Mouse (Mus musculus): Measurements from ENCODE around the gene Tifab.

- TF ChIP-seq SRF (IDR thresholded peaks at IDR 0.05; ENCODE audit: control insufficient read depth, insufficient read length, low read depth) = no peak
- TF ChIP-seq POLR2A (IDR thresholded peaks at IDR 0.05; ENCODE audit: insufficient read length, low read depth) = no peak
- no peak for TF ChIP-seq CEBPB (IDR thresholded peaks at IDR 0.05; ENCODE audit: insufficient read depth, poor library complexity, severe bottlenecking)
- TF ChIP-seq MYOG (IDR thresholded peaks at IDR 0.05; ENCODE audit: control insufficient read depth in 1 of 3, insufficient read depth in 1 of 3, insufficient read length in 2 of 3, low read depth in 2 of 3) = no peak
- no peak for TF ChIP-seq USF1 (IDR thresholded peaks at IDR 0.05; ENCODE audit: low read depth)
- TF ChIP-seq REST (IDR thresholded peaks at IDR 0.05; ENCODE audit: insufficient read depth, insufficient read length) = no peak
- TF ChIP-seq POLR2AphosphoS2 (IDR thresholded peaks at IDR 0.05; ENCODE audit: insufficient read length, low read depth) = no peak
- TF ChIP-seq MAX (IDR thresholded peaks at IDR 0.05; ENCODE audit: low read depth) = no peak
- no peak for TF ChIP-seq E2F4 (IDR thresholded peaks at IDR 0.05; ENCODE audit: insufficient read depth)
Observed at GRCm38 (mm10) chr13:56144021-56144420, 34.7 kb downstream of the Tifab start.

Data from myocyte (in vitro differentiated cells).